Mouse (Mus musculus) left cerebral cortex, adult 8-10 months (tissue): ENCODE measurements around the gene Sbk2. TPM values are rescaled to one million over a fixed set of nuclear protein-coding genes. Genes with fewer than 3 reads are reported as not detected.
A peak's percentile ranks its signal among the peaks of the same experiment; 100 is the strongest.
"Not testable (repeated sequence)": the region's sequence is repeated elsewhere in the genome, so short reads cannot be mapped to it uniquely, and the experiment has no call there.

ENCODE experiments used
- DNase-seq, 2 experiments: peaks; one replicate each; pipeline ENCODE4 v3.0.0; 2022; ENCODE audit warnings: low spot score in 2 of 2
- total RNA-seq, 4 experiments: library from RNA; stranded (reverse); gene quantifications; 2 replicates each; pipeline ENCODE4 v1.2.4; 2022

Sbk2 gene
- total RNA-seq: under 1 TPM; 0.16 to 0.68 (median 0.26) TPM

GRCm38 (mm10) chr7:4964272-4964671 is at the start of gene Sbk2:
Gene Sbk2, minus strand, starts transcription at chr7:4964406.
- DNase-seq: peak; percentile 47 to 51

DNA sequence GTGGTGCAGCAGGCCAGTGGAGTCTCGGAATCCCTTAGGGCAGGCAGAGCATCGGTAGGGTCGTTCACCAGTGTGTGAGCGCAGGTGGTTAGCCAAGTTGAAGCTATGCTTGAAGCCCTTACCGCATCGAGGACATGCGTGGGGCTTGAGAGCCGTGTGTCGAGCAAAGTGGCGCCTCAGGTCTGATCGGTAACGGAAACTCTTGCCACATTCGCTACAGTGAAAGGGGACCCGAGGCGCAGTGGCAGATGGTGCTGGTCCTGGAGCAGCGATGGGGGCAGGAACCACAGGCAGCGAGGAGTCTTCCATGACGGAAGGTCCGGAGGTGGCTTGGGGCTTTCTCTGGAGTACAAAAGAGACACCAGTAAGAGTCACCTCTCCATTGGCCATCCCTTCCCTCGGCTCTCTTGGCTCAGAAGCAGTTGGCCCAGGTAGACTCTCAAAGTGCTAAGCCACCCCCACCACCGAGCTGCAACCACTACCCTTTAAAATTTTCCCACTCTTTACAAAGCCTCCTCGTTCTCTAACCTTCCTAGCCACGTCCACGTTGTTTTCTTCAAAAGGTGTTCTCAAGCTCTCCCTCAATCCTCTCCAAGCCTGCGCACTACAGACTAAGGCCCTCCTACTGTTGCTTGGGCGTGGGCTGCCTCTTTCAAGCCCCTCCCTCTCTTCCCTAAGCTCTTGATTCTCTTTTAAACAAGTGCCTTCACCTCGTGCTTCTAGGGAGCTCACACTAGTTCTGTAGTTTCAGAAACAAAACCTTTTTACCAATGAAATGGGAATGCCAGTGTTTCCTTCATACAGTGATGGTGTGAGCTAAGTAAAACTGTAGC is 48.7 kb upstream of the Sbk2 start:
- DNase-seq: no peak

GRCm38 (mm10) chr7:5008229-5008628 is 44.0 kb upstream of the Sbk2 start:
- DNase-seq: no peak

GRCm38 (mm10) chr7:5002876-5003275 is 38.7 kb upstream of the Sbk2 start:
- DNase-seq: not testable (repeated sequence)

- DNase-seq: no peak
These were observed 35.7 kb upstream of the Sbk2 start for GRCm38 (mm10) chr7:4999876-5000275.

DNA sequence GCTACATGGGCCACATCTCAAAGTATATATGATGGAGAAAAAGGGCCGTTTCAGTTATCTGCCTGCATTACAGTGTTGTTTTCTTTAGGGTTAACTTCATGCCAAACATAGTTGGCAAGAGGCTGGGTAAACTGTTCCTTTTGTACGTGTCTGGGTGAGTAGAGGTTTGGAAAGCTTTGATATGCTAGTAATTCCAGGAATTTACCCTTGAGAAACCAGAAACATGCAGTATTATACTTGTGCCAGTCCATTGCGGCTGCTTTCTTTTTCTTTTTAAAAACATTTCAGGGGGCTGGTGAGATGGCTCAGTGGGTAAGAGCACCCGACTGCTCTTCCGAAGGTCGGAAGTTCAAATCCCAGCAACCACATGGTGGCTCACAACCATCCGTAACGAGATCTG is 32.7 kb upstream of the Sbk2 start:
- no peak for DNase-seq

DNA sequence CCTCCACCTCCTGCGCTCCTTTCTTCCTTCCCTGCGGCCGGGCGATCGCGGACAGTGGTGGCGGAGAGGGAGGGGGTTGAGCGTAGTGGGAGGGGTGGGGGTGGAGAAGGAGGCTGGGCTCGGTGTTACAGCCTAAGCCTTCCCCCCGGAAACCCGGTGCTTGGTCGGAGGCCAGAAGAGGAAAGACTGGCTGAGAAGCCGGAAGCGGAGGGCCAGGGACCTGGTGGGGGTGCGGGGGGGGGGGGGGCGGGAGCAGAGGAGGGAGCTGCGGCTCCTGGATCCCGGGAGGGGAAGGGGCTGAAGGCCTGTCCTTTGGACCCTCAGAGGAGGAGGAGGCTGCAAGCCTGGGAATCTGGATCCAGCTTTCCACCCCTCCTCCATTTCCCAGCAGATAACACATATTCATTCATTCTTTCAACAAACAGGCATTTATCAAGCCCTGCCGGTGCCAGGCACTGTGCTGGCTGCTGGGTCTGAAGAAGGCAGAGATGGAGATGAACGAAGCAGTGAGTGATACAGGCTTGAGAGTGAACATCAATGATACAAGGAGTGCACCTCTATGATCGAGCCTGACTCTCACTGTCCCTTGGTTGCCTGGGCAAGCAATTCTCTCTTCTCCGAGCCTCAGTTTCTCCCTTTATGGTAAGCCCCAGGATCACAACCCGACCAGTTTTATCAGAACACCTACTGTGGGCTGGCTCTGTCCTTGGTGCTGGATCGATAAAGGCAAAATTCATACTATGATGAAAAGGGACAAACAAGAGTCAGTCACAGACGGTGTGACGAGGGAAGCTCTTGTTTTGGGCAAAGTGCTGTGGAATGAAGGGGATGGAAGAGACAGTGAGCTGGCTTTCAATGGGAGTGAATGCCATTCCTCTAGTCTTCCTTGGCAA is 32.0 kb upstream of the Sbk2 start, which contains the start of gene Zfp579:
Gene Zfp579, minus strand, starts transcription at position 156 of the 893 bp plus-strand sequence.
- peak; percentile 82 to 92 for DNase-seq

- peak in 1 of 2 experiments; percentile 21 for DNase-seq
These were observed 31.2 kb upstream of the Sbk2 start for GRCm38 (mm10) chr7:4995268-4996002.

DNA sequence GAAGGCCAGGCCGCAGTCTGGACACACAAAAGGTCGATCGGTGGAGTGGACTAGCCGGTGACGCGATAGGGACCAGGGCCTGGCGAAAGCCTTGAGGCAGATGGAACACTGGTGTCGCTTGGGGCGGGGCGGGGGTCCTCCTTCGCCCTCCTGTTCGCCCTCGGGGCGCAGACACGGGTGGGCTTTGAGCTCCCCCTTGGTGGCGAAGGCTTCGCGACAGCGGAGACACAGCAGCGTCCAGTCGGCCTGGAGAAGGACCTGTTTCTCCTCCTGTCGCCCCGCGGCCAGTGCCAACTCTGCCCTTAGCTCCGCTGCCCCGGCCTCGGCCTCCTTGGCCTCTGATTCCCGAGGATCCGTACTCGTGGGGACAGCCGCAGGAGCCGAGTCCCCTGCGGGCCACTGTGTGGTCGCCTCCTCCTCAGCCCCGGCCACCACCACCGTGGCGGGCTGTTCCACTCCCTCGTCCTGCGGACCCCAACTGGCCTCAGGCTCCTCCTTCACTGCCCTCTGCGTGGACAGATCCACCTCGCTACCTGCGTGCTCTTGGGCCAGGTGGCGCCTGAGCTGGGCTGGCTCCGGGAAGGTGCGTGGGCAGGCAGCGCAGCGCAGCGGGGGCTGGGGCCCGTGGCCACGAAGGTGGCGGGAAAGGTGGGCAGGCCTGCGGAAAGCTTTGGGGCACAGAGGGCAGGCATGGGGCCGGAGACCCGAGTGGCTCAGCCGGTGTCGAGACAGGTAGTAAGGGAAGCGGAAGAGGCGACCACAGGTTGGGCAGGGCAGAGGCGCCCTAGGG is 30.0 kb upstream of the Sbk2 start:
- DNase-seq: peak in 1 of 2 experiments; percentile 12

DNA sequence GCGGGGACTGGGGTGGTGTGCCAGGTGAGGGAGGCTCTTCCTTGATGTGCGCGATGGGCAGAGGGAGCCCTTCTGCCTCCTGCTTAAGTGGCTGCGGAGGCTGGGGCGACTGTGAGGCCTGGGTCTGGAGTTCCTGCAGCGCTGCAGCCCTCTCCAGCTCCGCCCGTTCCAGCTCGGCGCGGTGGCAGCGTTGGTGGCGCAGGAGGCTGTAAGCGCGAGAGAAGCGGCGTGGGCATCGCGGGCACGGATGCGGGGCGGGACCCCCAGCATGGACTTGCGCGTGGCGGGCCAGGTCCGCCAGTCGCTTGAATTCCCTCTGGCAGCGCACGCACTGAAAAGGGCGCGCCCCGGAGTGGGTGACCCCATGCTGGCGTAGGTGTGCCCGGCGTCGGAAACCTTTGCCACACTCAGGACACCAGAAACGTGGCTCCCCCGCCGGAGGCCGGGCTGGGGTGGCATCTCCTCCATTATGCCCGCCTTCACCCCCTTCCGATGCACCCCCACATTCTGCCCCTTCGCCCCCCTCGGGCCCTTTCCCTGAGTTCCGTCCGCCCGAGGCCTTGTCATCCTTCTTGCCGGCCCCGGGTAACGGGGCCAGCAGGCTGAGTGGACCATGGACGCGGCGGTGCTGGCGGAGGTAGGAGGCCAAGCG is 29.3 kb upstream of the Sbk2 start:
- peak in 1 of 2 experiments; percentile 23 for DNase-seq

DNA sequence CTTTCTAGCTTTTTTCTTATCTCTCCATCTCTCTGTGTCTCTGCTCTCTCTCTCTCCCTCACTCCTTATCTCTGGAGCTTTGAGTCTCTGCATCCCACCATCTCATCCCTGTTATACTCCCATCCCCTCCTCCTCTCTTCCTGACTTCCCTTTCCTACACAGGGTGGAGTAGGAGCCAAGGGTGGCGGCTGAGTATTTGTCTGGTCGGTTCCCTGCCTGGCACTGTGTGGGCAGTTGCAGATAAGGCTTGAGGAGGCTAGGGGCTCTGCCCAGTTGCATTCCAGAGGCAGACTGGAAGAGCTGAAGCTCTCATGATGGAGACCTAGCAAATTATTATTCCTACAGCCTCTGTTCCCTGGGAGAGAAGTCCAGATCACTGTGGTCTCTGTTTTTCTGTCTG is 24.0 kb upstream of the Sbk2 start:
- no peak for DNase-seq

DNA sequence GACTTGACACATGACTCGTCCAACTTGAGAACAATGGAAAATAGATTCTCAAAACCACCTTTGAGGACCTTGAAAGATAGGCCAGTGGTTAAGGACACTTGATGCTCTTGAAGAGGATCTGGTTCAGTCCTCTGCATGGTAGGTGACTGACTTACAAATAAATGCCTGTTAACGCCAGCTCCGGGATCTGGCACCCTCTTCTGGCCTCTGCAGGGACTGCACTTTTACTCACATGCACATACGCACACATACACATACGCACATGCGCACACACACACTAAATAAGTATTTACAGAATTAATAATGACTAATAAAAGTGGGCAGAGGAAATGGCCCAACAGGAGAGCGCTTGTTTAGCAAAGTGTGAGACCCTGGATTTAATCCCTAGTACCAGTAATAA is 12.6 kb upstream of the Sbk2 start:
- no peak for DNase-seq

DNA sequence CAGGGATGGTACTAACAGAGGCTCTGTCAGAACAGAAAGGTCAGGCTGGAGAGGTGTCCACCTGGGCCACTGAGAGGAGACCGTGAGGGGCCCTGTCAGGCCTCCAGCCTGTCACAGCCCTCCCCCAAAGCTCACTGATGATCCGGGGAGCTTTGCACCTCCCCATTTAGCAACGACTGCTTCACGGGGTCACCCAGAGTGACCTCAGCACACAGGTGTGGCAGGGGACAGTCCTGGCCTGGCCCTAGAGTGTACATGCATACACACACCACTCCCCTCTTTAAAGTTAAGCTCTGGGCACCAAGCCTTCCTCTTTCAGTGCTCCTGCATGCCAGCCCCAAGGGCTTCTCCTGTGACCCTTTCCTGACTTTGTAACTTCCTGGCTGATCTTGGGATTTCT is 11.2 kb upstream of the Sbk2 start:
- no peak for DNase-seq

GRCm38 (mm10) chr7:4972321-4973047 is 8.3 kb upstream of the Sbk2 start:
- DNase-seq: no peak

DNA sequence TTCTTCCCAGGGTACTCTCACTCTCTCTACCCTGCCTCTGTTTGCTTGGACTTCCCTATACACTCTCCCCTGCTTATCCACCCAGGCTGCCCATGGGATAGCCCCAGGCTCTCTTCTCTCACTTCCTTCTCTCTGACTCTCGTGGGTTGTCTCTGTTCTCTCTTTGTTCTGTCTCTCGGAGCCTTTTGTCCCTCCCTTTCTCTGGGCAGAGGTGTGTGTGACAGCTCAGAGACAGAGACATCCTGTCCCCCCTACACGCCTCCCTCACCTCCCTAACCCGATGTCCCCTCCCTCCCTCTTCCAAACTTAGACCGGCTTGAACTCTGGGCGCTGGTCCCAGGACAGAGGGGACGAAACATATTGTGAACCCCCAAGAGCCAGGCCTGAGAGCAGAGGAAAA is 7.5 kb upstream of the Sbk2 start:
- DNase-seq: no peak

DNA sequence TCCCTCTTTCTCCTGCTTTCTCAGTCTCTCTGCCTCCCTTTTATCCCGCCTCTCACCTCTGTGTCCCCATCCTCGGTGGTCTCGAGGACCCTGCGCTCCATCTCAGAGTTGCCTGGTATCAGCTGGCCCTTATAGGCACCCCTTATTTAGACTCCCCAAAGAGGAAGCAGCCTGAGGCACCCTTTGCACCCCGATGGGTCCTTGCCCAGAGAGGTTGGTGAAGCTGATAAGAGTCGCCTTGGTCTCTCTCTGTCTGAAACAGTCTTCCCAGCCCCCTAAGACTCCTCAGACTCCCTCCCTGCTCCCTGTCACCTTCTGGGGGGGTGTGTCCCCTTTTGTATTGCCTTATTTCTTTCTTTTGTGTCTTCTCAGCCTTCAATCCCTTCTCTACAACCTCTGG is 6.9 kb upstream of the Sbk2 start, which contains the start of gene Sbk3:
Gene Sbk3, minus strand, starts transcription at position 101 of the 400 bp plus-strand sequence.
- no peak for DNase-seq

- DNase-seq: no peak
These were observed 782 bp upstream of the Sbk2 start for GRCm38 (mm10) chr7:4964988-4965387.

DNA sequence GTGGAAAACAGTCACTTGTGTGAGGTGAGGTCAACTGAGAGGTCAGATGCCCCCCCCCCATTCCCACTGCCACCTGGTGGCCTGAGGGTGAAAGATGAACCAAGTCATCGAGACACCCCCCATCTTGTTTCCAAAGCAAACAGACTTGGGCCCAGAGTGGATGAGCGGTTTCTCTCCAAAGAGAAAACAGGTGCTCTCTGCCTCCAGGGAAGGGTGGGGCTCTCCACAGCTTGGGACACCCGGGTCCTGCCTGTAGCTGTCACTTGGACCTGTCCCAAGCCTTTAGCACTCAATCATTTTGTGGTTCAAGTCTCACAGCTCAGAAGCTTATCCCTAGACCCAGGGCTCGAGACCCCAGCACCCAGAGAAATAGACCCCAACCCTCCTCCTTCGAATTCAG is 679 bp downstream of the Sbk2 start:
- DNase-seq: no peak

GRCm38 (mm10) chr7:4957361-4957760 is 6.8 kb downstream of the Sbk2 start:
- DNase-seq: no peak
